Mouse (Mus musculus) thymus, adult 2 months (tissue): Measurements from ENCODE around the gene Pgm2. TPM values are rescaled to one million over a fixed set of nuclear protein-coding genes. Genes with fewer than 3 reads are reported as not detected.
A peak's percentile ranks its signal among the peaks of the same experiment; 100 is the strongest.

Source experiments
- DNase-seq: peaks from one replicate; pipeline ENCODE4 v3.0.0; 2021
- H3K27ac ChIP-seq: fragments of 200-500 bp; 2 replicates; pipeline ENCODE4 v1.5.1; 2012; ENCODE audit warnings: low read length, control low read depth; ENCODE audit not compliant: control insufficient read depth, insufficient read depth
- H3K27me3 ChIP-seq: fragments of 200-500 bp; 2 replicates; pipeline ENCODE4 v1.6.1; 2012; ENCODE audit warnings: mild to moderate bottlenecking, low read length, moderate library complexity, mixed read lengths; ENCODE audit not compliant: control insufficient read depth, insufficient read depth
- H3K36me3 ChIP-seq: fragments of 200-500 bp; 2 replicates; pipeline ENCODE4 v1.6.1; 2012; ENCODE audit warnings: mild to moderate bottlenecking, low read length, moderate library complexity; ENCODE audit not compliant: control insufficient read depth, insufficient read depth
- H3K4me1 ChIP-seq: fragments of 200-500 bp; replicated peaks from 2 replicates; pipeline ENCODE4 v1.6.1; 2012; ENCODE audit warnings: low read length; ENCODE audit not compliant: control insufficient read depth, insufficient read depth
- H3K4me3 ChIP-seq: fragments of 200-500 bp; 2 replicates; pipeline ENCODE4 v1.5.1; 2012; ENCODE audit warnings: mild to moderate bottlenecking, low read length, control low read depth, moderate library complexity; ENCODE audit not compliant: control insufficient read depth, insufficient read depth
- CTCF ChIP-seq: fragments of 200-500 bp; IDR thresholded peaks from 2 replicates; pipeline ENCODE4 v1.5.1; 2012; ENCODE audit warnings: mild to moderate bottlenecking, control low read depth, low read length, moderate library complexity, borderline replicate concordance; ENCODE audit not compliant: control insufficient read depth, poor library complexity, insufficient read depth; ENCODE audit errors: extremely low read depth
- POLR2A ChIP-seq: fragments of 200-500 bp; IDR thresholded peaks from 2 replicates; pipeline ENCODE4 v1.6.1; 2012; ENCODE audit warnings: mild to moderate bottlenecking, low read length, control low read depth, moderate library complexity; ENCODE audit not compliant: control insufficient read depth, poor library complexity, insufficient read depth; ENCODE audit errors: extremely low read depth
- WGBS: fragments of 180-500 bp; shearing (Covaris S2); methylation state at CpG from one replicate; pipeline ENCODE4 v1.1.7; 2018; 5-methylcytosine and 5-hydroxymethylcytosine counted together
- polyA plus RNA-seq: library from polyadenylated mRNA; depleted of rRNA; stranded (reverse); fragments of >200 nt; gene quantifications from 2 replicates; pipeline ENCODE4 v1.2.3, GENCODE M21; 2012

Gene Pgm2
- polyA plus RNA-seq, 1 experiment = 10.5 TPM

- TF ChIP-seq CTCF = no peak
- TF ChIP-seq POLR2A = no peak
- no peak overlapping the region for H3K27ac ChIP-seq
- H3K4me3 ChIP-seq = no peak overlapping the region
- WGBS = 94% methylated on average over 1 of the region's 1 CpGs
- peaks cover 22% of the 10 kb centered on the region for H3K4me1 ChIP-seq
- H3K36me3 ChIP-seq = no peaks in the 10 kb centered on the region
- no peaks in the 10 kb centered on the region for H3K27me3 ChIP-seq
- no peak for DNase-seq
Observed at GRCm38 (mm10) chr5:64153319-64153718, 60.6 kb downstream of the Pgm2 start.

- 20% methylated on average over 11 of the region's 11 CpGs for WGBS
- H3K4me3 ChIP-seq = no peak within 1 kb of the TSS
- H3K4me1 ChIP-seq = peaks cover 24% of the 10 kb centered on the region
- H3K27me3 ChIP-seq = peaks cover 7% of the 10 kb centered on the region; the same call in 1 of the 2 replicates
- H3K36me3 ChIP-seq = no peaks in the 10 kb centered on the region
- TF ChIP-seq POLR2A (no peak), CTCF (no peak)
- peak; percentile 23 for DNase-seq
- no peak within 1 kb of the TSS for H3K27ac ChIP-seq
Observed at GRCm38 (mm10) chr5:64155861-64156550, 63.3 kb downstream of the Pgm2 start, which contains the start of gene Tbc1d1. Tbc1d1 (plus strand) TSS chr5:64156305.

DNA sequence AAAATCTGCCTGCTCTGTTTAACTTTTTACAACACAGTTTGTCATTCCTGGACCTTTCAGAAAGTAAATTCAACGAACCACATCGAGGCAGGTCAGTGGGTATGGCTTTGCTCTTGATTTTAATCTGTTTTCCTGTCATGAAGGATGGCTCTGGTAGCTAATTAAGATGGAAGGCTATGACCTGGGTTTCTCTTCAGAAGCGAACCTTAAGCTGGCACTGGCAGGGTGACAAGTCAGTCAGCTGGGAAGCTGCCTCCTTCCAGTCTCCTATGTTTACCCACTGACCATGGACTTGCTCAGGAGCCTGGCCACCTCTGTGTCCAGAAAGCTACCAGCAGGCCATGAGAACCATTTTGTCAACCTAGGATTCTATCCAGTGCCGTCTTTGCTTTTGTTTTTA lies 63.8 kb downstream of the Pgm2 start:
- no peak for DNase-seq
- 37% methylated on average over 4 of the region's 4 CpGs for WGBS
- H3K4me3 ChIP-seq = no peak overlapping the region

DNA sequence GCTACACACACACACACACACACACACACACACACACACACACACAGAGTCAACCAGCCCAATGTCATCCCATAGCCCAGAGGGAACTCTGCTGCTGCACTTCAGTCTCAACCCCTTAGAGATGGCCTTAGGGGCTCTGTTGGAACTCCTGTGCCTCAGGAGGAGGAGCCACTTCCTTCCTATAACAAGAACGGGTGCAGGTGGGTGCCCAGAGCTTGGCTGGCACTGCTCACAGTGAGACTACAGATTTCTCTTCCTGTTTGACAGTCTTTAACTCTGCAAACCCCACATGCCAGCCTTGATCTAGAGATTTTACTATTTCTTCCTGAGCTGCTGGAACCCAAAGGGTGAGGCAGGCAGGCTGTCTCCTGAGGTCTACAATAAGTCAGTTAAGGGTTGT lies 65.2 kb downstream of the Pgm2 start:
- Histone ChIP-seq H3K36me3 (no peaks in the 10 kb centered on the region), H3K4me1 (peaks cover 29% of the 10 kb centered on the region), H3K27ac (no peak overlapping the region), H3K4me3 (no peak overlapping the region), H3K27me3 (peaks cover 7% of the 10 kb centered on the region; the same call in 1 of the 2 replicates)
- WGBS = 8% methylated on average over 1 of the region's 1 CpGs
- peak; percentile 60 for DNase-seq
- TF ChIP-seq POLR2A (no peak), CTCF (no peak)

More for the DNA sequence above, 63.8 kb downstream of the Pgm2 start:
- peaks cover 29% of the 10 kb centered on the region for H3K4me1 ChIP-seq
- peaks cover 7% of the 10 kb centered on the region; the same call in 1 of the 2 replicates for H3K27me3 ChIP-seq
- H3K36me3 ChIP-seq = no peaks in the 10 kb centered on the region
- TF ChIP-seq CTCF = no peak
- no peak for TF ChIP-seq POLR2A
- H3K27ac ChIP-seq = no peak overlapping the region

- no peak for DNase-seq
- no peak overlapping the region for H3K4me3 ChIP-seq
- H3K4me1 ChIP-seq = peaks cover 29% of the 10 kb centered on the region
- WGBS = 51% methylated on average over 4 of the region's 4 CpGs
- H3K27ac ChIP-seq = no peak overlapping the region
- peaks cover 7% of the 10 kb centered on the region; the same call in 1 of the 2 replicates for H3K27me3 ChIP-seq
- TF ChIP-seq POLR2A (no peak), CTCF (no peak)
- no peaks in the 10 kb centered on the region for H3K36me3 ChIP-seq
Observed at GRCm38 (mm10) chr5:64158501-64158900, 65.8 kb downstream of the Pgm2 start.

GRCm38 (mm10) chr5:64159065-64159780 lies 66.5 kb downstream of the Pgm2 start:
- H3K36me3 ChIP-seq = no peaks in the 10 kb centered on the region
- TF ChIP-seq POLR2A (no peak), CTCF (no peak)
- 4% methylated on average over 39 of the region's 39 CpGs for WGBS
- H3K27me3 ChIP-seq = peaks cover 7% of the 10 kb centered on the region; the same call in 1 of the 2 replicates
- H3K4me1 ChIP-seq = peaks cover 29% of the 10 kb centered on the region
- peak; percentile 17 for DNase-seq
- H3K27ac ChIP-seq = no peak overlapping the region
- H3K4me3 ChIP-seq = peak overlapping the region; percentile 58
